Mouse (Mus musculus): ENCODE data around the gene Tpi1.
"Not testable (repeated sequence)": the region's sequence is repeated elsewhere in the genome, so short reads cannot be mapped to it uniquely, and the experiment has no call there.

GRCm38 (mm10) chr6:124802400-124802799 lies 11.7 kb downstream of the Tpi1 start:
- not testable (repeated sequence) for TF ChIP-seq CTCF (IDR thresholded peaks at IDR 0.05); POLR2A (IDR thresholded peaks at IDR 0.05; ENCODE audit: insufficient read depth, low read depth, low read length); EP300 (IDR thresholded peaks at IDR 0.05; ENCODE audit: insufficient read depth, low read depth, low read length)
